Mouse (Mus musculus): ENCODE data around the gene Ppox.
"Not testable (repeated sequence)": the region's sequence is repeated elsewhere in the genome, so short reads cannot be mapped to it uniquely, and the experiment has no call there.

Ppox gene

DNA sequence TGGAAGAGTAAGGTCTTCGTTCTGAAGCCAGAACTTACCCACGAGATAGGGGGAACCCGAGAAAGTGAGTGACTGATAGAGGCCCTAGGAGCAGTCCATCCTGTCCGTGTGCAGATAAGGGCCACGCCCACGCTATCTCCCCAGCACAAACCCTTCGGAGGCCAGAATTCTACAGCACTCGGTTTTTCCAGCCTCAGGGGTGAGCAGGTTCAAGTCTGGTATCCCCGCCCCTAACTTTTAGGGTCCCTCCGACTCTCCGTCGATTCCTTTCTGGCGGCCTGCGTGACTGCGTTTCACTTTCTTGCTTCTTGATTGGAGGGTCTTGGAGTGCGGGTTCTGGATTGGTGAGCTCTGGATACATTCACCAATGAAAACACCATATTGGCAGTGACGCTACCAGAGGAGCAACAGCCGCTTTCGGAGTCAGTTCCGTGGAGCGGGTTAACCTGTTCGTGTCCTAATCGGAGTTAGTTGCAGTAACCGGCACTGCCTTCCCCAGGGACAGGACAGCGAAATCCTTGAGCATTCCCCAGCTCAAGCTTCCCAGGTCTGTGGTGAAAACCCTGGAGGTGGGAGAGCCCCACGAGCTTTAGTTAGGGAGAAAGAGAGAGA, at the start of gene Ppox:
Gene Ppox (minus strand): TSS at position 271 of the 612 bp plus-strand sequence.
- peak; percentile 99 for DNase-seq (ENCODE audit: low spot score)

DNA sequence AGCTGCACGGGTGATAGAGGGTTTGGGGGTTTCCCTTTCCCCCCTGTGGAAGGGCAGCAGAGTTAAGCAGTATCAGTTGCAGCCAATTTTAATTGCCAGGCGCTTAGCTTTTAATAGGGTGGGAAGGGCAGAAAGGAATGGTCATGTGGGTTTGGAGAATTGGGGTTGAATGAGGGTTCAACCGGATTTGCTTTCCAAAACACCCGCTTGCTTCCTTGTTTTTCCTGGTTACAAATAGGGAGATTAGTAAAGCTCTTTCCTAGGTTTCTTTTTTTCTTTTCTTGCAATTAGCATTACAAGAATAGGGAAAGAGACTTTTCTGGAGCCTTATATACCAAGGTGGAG, 49.2 kb upstream of the Ppox start:
- DNase-seq (ENCODE audit: low spot score) = peak; percentile 50

DNA sequence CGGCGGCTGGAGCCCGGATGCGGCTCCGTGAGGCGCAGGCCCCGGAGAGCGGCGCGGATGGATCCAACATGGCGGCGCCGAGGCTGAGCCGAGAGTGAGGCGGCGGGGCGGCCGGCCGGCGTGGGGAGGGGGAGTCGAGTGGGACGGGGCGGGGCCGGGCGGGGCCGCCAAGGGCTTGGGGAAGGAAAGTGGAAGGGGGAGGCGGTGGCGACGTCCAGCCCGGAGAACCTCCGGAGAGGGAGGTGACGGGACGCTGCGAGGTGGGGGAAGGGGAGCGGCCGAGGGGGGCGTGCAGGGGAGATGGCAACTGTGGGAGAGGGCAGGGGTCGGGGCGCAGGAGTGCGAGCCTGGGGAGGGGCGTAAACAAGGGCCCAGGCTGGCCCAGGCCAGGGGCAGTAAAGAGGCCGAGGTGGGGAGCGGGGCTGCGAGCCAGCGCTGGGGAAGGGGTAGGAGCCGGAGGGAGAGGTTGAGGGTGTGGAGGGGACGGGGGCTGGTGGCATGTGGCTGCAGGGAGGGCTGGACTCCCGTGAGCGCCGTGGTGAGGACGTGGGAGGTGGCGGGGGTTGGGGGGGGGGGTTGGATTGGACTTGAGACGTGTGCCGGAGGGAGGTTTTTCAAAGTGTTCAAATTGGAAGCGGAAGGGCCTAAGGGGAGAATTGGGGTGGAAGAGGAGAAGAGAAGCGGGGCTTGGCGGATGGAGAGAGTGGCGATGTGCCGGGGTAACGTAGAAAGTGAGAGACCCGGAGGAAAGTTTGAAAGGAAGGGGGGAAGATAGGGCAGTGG, 48.6 kb upstream of the Ppox start:
- no peak for DNase-seq (ENCODE audit: low spot score)

DNA sequence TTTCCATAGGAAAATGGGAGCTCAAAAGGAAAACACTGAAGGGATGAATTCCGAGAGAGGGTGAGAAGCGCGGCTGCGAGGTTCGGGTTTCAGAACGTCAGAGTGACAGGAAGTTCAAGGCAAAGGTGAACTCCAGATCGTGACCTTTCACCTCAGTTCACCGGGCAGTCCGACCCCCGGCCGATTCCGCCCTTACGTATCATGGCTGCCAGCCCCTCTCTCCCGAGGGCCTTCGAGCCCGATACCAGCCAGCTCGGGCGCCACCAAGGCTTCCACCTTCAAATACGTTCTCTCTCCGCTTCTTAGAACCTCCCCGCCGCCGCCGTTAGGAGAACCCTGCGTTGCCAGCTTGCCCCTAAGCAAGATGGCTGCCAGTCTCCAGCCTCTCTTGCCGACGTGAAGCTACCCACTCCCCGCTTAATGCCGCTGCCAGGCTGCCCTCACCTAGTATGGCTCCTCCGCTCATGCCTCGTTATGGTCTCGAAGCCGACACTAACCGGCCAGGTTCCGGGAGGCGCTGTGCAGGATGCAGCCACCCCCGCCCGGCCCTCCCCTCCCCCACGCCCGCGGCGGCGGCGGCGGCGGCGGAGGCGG, 48.0 kb upstream of the Ppox start, which contains the start of gene Dedd:
Gene Dedd (plus strand): TSS at position 307 of the 594 bp plus-strand sequence.
- peak; percentile 96 for DNase-seq (ENCODE audit: low spot score)

DNA sequence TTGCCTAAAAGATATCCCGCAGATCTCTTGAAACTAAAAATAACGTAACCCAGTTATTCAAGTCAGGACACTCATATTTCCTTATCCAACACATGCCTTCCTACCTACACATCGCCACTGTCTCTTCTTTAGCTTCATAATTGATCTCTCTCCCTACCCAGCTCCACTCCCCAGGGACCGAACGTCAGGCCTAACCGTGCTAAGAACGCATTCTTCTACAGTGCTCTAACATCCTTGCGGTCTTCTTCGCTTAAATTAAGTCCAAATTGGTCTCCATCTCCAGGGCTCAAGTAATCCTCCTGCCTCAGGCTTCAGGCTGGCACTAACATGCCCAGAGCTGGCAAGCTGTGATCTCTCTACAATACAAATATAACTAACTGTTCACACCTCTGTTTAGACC, 47.3 kb upstream of the Ppox start:
- DNase-seq (ENCODE audit: low spot score) = no peak

DNA sequence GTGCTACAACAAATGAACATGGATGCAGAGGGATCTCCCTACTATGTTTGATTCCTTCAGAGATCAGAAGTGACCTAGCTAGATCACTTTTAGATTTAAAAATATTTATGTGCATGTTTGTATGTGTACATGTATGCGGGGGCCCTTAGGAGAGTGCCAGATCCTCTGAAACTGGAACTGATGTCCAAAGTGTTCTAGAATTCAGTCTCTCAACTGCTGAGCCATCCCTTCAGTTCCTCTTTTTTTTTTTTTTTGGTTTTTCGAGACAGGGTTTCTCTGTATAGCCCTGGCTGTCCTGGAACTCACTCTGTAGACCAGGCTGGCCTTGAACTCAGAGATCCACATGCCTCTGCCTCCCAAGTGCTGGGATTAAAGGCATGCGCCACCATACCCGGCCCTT, 45.6 kb upstream of the Ppox start:
- not testable (repeated sequence) for DNase-seq (ENCODE audit: low spot score)

DNA sequence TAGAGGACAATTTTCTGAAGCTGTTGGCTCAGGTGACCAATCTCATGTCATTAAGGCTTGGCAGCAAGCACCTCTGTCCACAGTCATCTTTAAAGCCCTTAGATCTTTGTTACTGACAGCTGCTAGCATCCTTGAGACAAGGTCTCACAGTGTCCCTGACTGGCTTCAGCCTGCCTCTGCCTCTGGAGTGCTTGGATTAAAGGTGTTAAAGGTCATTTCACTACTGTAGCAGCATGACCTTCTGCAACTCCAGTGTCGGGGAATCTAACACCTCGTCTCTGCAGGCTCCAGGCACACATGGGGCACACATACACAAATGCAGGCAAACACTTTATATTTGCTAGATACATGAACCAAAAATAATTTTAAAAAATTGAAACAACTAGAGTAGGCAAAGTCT, 44.6 kb upstream of the Ppox start:
- DNase-seq (ENCODE audit: low spot score) = no peak

DNA sequence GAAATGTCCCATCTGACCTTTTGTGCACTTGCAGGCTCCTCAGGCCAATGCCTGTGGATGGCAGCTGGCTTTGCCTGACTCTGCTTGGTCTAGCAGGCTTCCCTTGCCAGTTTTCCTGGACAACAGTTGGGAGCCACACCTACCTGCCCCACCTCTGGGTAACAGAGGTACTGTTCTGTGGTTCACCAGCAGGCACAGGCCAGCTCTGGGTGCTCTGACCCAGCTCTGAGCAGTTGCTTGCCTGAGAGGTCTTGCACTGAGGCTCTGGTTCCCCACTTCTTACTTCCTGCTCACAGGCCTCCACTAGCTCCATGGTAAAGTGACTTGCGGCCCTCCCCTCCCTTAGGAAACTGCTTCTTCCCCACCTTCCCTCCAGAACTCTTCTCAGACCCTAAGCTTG, 41.0 kb upstream of the Ppox start:
- DNase-seq (ENCODE audit: low spot score) = no peak

DNA sequence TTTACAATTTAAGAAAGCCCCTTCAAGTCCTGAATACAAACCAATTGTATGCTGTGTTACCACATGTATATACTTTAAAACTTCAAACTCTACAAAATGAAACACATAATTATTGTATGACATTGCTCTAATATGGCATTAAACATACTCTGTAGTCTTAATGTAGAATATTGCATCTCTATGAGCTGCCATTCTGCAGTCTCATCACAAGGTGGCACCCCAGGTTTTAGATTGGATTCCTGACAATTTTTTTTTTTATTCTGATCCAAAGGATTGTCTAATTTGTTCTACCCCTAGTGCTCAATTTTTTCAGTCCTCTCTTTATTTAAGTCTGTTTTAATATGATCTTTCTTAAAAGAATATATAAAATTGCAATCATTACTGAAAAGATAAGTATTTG, 40.4 kb upstream of the Ppox start:
- peak; percentile 48 for DNase-seq (ENCODE audit: low spot score)

DNA sequence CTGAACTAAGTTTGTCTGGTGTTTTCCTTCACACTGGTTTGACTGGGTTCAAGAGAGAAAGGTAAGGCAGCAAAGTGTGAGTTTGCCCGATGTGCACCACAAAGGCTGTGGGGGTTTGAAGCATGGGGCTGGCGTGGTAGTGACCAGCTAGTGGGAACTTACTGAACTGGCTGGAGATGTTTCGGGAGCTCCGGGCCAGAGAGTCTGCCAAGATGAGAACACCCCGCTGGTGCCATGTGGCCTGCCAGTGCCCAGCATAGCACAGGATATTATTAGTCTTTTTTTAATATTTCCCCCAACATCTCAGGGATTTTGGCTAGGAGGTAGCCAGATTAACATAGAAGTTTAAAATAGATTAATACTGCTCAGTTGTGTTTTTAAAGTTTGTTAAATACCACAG, 39.2 kb upstream of the Ppox start:
- DNase-seq (ENCODE audit: low spot score) = no peak

DNA sequence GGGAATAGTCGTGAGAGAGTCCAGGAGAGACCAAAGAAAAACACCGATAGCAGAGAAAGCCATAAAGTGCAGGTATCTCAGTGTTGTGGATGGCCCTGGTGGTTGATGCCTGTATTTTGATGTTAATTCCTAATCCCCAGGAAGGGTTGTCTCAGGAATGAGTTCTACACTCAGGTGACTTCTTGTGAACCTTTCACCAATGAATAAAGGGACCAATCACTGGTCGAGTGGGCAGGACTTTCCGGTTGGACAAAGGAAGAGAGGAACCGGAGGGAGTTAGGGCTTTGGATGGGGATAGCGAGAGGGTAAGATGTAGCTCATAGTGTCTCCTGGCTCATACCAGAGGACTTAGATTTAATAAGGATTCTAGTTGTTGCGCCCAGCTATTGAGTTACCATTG, 38.8 kb upstream of the Ppox start:
- no peak for DNase-seq (ENCODE audit: low spot score)

DNA sequence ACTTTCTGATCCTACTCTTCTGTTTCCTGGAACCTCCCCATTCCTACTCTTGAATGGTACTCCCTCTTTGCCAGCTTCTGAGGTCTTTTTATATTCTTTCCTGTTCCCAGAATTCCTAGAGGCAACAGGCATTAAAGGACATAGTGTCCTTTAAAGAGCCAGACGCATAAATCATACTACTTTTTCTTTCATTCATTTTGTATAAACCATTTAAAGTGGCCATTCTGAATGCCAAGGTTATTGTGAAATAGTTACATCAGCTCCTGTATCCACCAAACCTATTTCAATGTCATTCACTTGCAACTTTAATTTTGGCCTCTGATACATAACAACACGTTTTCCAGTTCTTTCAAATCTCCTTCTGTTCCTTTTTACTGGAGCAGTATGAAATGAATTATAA, 28.3 kb upstream of the Ppox start:
- DNase-seq (ENCODE audit: low spot score) = peak; percentile 50

DNA sequence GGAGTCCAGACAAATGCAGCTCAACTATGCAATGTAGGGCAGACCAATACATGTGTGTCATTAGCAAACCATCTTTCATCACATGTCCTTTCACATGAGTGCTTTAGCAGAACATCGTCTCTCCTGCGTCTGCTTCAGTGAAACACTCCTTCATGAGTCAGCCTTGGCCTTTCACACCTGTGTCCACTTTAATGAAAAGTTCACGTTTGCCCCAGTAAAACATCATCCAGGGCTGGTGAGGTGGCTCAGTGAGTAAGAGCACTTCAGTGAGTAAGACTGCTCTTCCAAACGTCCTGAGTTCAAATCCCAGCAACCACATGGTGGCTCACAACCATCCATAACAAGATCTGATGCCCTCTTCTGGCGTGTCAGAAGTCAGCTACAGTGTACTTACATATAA, 25.2 kb upstream of the Ppox start:
- DNase-seq (ENCODE audit: low spot score) = not testable (repeated sequence)

DNA sequence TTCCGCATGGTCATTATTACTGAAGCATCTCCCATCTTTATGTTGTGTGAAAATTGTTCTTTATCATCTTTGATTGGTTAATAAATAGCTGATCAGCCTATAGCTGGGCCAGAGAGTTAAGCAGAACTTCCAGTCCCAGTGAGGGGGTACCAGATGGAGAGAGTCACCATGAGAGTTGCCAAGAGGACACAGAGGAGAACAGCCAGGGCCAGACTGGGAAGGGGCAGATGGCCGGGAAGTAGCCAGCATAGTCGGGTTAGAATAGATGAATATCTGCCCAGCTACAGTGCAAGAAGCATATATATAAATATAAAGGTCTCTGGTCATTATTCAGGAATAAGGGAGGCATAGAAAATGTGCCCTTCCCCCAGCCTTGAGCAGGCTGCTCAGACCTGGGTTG, 17.2 kb upstream of the Ppox start:
- no peak for DNase-seq (ENCODE audit: low spot score)

DNA sequence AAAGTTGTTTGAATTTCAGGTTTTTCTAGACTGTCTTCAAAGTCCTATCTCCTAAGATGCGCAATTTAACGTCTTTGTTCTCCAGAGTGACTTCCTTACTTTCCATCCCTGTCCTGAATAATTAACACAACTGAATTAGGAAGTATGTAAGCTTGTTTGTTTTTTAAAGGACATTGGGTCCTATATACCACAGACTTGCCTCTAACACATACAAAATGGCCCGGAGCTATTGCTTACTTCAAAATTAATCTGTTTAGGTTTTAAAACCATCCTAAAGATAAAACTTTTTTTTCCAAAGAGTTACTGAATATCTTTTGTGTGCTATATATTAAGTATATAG, 14.0 kb upstream of the Ppox start:
- DNase-seq (ENCODE audit: low spot score) = no peak

DNA sequence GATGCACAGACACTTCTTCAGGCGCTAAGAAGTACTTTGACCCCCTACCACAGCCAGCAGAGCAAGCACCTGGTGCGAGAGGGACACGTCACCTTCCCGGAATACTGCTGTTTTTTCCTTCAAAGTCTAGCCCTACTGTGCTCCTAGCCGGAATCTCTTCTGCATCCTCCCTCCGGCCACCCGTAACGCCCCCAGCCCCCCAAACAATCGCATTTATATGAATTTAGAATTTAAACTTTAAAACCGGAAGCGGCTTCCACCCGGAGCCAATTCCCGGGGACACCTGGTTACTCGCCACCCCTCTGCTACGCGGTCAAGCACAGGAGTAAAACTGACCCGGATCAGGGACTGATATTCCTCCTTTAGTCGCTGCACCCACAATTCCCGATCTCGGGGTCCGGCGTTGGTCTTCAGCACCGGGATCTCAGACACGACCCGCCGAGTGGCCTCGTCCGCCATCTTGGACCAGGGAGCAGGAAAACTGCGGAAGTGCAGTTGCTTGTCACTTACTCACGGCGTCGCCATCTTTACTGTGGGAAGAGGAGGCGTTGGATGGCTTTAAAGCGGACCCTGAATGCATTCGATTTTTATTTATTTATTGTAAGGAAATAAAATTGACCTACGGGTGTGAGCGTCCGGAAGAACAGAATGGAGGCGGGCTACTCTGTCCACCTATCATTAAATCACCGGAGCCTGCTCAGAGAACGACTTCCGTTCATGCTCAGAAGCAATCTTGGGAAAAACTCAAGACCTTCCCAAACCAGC, 13.5 kb upstream of the Ppox start, which contains the start of gene Ufc1:
Gene Ufc1 (minus strand): TSS at position 727 of the 765 bp plus-strand sequence.
- peak; percentile 94 for DNase-seq (ENCODE audit: low spot score)

DNA sequence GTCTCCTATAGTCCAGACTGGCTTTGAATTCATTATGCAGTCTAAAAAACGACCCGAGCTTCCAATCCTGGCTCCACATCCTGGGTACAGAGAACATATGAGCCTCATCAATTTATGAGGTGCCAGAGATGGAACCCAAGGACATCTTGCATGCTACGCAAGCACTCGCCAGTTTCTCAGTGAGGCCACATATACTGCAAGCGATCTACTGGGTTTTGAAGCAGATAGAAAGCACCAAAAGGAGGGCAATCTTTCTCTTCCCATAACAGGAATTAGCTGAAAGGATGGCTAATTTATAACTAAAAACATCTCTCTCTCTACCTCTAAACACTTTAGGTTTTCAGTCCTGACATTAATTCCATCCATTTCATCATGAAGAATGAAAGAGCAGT, 12.9 kb upstream of the Ppox start:
- peak; percentile 33 for DNase-seq (ENCODE audit: low spot score)

DNA sequence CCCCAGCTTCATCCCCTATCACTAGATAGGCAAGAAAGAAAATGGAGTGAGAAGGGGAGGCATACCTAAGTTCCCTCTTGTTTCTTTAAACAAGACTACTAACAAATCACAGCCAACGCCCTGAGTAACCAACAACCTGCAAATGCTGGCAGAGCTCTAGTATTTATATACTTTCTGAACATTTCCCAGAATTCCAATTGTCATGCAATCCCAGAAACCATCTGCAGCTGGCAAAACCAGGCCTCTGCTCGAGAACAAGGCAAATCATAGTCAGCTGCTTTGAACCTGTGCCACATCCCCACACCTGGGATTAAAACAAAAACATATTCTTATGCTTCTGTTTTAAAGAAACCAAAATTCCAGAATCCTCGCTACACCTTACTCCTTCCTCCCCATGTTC, 12.4 kb upstream of the Ppox start:
- DNase-seq (ENCODE audit: low spot score) = no peak

DNA sequence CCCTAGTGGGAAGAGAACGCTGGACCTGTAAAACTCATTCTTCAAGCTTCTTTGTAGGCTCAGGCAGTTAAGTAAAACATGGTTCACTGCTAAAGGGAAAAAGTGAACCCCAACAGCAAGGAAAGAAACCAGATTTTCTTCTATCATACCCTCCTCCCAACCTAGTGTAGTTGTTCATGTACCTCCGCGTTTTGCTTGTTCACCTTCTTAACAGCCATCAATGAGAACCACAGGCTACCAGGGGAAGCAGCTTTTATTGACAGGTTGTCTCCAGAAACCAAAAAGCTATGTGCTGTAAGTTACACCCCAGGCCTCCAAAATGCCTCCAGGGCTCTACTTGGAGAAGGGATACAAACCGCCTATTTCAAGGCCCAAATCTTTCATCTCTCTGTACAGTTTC, 7.3 kb upstream of the Ppox start:
- DNase-seq (ENCODE audit: low spot score) = no peak

DNA sequence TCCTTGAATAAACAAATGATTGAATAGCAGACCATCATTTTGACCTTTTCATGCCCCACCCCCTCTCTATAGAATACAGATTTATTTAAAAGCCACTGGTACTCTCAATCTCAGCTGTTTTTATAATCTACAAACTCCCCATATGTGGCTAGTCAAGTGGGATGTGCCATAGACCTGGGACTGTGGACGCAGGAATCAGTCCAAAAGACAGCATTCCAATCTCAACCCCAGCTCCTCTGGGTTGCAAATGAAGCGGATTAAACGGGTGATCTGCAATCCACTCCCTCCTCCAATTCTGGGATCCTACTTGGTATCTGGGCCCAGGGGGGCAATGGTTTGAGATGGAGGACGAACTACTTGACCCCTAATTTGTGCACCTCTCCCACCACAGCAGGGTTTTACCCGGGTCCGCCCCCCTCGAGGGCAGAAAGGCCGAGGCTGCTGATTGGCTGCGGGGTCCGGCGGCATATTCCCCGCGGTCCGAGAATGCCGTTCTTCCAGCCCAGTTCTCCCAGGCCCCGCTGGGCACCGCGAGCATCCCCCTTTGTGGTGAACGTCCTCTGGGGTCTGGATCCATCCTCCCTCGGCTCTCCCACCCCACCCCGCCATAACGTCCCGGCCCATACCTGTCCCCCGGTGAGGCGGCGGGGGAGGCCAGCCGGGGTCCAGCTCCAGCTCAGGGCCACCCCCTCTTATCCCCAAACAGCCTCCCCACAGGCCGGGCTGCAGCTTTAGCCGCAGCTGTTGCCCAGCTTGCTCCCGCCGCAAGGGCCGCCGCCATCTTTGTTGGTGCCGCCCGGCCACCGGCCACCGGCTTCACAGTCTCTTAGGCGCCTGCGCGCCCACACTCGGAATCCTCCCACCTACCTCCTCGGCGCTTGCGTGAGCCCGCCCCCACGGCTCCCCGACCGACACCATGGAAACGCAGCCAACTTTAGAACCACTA, 6.4 kb upstream of the Ppox start, which contains the start of gene Usp21:
Gene Usp21 (minus strand): TSS at position 856 of the 946 bp plus-strand sequence.
- peak; percentile 92 for DNase-seq (ENCODE audit: low spot score)

DNA sequence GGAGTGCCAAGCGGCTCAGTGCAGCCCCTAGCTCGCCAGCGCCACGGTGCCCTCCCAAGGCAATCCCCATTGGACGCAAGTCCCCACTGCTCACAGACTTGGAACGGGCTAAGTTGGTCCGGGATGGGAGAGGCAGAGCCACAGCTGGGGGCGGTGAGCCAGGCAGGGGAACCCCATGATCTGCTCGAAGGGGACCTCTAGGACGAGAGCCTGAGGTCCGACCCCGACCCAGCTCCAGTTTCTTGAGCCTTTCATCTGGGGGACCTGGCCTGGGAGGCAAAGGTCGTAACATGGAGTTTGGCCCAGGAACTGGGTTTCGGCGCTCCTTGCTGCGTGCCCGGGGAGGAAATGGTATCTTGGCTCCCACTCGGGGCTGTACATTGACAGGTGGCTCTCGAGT, 5.5 kb upstream of the Ppox start:
- DNase-seq (ENCODE audit: low spot score) = no peak
